Mouse (Mus musculus) urinary bladder, postnatal 25 days (tissue): ENCODE measurements around the gene Rtn3.

Source experiments
- DNase-seq: peaks from one replicate; pipeline ENCODE4 v3.0.0; 2022; ENCODE audit warnings: low spot score

Gene Rtn3

DNA sequence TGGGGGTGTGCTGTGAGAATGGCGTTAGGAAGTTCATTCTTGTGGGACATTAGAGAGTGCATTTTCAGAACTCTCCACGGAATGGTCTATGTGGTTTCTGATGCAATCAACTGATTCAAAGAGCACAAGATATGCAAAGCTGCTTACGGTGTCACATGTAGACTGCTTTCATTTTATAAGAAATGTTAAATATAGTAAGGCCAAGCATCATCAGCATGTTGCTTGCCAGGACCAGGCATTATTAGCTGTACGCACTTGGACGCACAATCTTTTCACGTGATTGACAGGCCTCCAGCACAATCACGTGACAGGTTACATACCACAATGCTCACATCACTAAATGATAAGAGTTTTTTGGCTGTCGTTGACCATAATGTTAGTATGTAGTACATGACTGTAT is 4.6 kb upstream of the Rtn3 start:
- DNase-seq = no peak

DNA sequence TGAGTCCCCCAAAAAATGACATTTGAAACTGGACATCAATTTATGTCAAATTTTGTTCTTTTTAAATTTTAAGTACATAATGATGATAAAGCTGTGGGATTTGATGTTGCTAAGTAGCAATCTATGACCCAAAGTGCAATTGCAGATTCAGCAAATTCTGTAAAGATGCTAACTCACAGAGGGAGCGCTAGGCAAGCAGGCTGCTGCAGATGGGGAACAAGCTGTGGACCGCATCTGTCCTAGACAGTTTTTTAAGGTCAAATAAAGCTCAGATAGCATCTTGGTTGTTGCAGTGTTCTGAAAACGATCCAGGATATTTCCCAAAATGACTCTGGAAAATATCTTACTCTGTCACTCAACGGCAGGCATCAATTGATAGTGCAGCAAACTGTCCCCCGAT is 995 bp upstream of the Rtn3 start:
- DNase-seq = no peak

DNA sequence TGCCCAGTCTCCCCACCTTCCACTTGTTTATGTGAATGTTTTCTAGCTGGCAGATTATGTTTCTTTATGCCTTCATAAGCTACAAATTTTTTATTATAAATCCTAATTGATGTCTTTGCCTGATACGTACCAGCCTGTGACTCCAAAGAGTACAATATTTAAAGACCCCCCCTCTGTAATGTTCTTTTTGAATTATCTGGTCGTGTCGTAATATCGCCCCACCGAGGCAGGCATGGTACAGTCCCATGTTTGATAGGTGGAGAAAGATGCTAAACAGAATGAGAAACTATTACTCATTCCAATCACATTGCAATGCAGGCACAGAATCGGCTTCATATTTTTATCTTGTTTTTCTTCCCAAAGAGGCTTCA is 416 bp upstream of the Rtn3 start:
- no peak for DNase-seq

DNA sequence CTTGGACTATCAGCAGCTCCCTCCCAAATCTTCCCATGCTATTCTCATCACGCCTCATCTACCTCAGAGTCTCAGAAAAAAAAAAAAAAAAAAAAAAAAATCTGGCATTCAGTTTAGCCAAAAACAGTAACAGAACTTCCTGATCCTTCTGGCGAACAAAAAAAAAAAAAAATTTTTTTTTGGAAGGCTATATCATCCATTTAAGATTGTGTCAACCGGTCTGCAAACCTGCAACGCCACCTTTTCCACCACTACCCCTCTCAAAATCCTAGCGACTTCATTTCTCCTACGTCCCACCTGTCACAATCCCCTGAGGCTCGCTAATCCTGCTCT is 849 bp downstream of the Rtn3 start:
- DNase-seq = no peak

DNA sequence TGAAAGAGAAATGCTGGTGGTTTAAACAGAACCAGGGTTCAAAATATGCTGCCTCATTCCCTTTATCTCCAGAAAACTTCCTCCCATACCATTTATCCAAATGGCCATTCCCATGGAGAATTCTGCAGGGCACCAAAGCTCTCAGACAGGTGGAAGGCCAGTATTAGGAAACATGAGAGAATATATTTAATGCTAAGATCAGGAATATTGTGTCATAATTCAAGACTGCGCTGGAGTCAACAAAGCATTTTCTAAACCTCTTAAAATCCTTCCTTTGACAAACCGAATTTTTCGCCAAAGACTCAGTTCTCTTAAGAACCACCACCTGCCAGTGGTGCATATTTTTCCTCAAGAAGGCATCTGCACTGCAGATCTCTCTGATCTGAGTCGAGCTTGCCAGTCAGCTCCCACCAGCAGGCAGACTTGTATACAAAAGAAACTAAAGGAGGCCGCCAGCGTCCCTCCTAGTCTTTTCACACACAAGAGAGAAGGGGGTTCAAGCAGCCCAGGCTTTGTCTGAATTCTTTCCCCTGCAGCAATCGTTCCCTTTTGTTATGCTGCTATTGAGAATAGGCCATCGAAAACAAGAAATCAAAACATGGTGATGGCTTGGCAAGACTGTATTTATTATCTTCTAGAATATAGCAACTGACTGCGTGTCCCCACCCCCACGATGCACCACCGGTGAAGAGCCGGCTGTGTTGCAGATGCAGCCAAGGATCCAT is 1.4 kb downstream of the Rtn3 start:
- no peak for DNase-seq

DNA sequence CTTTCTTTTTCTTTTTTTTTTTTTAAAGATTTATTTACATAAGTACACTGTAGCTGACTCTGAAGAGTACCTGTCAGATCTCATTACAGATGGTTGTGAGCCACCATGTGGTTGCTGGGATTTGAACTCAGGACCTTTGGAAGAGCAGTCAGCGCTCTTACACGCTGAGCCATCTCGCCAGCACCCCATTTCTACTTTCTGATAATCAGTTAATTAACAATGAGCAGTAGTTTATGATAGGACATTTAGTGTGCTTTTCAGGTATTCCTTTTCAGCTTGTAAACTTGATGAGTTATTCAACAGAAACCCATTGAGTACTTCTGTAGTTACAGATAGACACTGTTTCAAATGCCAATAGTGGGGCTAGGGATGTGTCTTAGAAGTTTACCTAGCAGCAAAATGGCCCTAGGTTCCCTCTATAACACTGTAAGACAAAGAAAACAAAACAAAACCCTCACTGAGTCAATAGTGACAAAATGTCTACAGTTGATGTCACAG is 3.3 kb downstream of the Rtn3 start:
- no peak for DNase-seq

DNA sequence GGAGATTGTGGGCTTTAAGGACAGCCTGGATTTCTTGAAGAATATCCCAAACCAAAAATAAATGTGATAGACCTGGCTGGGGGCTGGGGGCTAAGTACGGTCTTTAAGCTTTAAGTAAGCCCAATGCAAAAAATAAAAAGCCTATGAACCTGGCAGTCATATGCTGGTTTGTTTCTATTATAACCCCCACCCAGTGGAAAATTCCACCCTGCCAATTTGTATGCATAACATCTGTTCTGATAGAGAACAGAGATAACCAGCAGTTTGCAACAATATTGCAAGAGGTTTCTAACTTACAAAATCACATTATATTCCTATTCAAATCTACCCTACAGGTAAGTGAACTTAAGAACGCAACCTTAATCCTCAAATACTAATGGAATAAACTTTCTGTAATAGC is 12.4 kb downstream of the Rtn3 start:
- no peak for DNase-seq

DNA sequence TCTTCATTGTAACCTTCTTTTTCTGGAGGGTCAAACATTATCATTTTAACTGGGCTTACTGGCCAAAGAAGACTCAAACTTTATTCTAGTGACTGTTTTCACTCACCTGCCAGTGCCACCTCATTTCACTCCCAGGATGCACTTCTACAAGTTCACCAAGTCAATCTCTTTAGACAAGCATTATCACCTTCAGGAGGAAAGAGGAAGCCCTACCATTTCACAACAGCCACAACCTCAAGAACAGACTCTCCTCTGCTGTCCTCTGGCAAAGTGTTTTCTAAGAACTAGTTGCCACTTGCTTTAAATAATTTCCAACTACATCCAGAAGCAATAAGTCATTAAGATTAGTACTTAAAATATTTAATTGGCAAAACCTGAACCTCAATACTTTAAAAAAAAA is 15.2 kb downstream of the Rtn3 start:
- DNase-seq = no peak

DNA sequence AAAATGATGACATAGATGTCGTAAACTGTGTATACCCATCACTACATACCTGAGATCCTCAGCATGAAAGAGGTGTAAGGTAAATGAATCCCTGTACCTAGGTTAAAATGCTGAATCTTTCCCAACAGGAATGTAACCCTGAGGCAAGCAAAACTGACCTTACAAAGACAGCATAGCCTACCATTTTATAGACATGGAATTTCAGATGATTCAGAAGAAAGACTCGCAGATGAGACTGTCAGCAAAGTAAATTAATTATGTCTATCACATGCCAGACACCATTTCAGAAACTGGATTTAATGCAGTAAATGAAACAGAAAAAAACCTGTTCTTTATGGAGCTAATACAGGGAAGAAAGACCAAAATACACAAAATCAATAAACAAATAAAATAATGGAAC is 23.7 kb downstream of the Rtn3 start:
- DNase-seq = no peak

DNA sequence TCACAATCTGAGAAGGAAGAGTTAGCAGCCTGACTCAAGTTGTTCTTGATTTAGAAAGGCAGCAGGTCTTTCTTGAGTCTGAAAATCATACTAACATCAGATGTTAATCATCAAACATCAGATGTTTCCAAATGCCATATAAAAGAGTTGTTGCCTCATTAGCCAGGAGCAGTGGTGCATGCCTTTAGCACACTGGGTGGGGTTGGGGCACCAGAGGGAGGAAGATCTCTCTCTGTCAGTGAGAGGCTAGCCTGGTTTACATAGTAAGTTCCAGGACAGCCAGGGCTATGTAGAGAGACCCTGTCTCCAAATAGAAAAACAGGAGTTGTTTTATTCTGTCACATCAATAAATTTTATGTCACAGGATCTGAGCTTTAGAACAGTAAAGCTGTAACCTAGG is 24.2 kb downstream of the Rtn3 start:
- no peak for DNase-seq

DNA sequence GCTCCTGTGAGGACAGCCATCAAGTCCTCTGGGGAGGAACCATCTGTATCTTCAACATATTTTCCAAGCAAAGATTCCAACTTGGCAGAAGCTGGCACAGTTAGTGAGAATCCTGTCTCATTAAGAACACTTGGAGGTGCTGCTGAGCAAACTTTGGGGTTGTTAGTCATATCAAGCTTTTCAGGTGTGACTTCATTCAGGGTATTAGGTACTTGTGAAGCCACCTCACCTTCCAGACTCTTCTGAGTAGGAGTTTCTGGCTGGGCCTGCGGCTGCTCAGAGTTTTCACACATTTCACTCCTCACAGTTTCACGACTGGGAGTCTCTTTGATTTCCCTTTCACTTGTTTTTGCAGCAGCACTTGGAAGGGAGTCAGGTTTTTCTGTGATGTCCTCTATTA is 26.3 kb downstream of the Rtn3 start:
- no peak for DNase-seq

DNA sequence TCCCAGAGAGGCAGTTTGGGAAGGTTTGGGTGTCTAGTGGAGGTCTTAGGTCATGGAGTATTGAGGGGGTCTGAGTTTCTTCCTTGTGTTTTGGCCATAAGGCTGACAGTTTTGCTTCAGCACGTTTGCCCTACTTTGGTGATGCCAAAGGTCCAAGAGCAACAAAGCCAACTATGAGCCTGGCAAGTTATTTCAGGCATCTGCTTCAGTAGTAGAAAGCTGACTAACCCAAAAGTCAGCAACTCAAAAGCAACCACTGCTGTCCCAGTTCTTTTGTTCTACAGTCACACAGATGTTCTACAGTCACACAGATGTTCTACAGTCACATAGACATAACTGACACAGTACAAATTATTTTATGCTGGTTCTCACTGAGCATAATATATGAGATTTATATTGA is 37.5 kb downstream of the Rtn3 start:
- no peak for DNase-seq

DNA sequence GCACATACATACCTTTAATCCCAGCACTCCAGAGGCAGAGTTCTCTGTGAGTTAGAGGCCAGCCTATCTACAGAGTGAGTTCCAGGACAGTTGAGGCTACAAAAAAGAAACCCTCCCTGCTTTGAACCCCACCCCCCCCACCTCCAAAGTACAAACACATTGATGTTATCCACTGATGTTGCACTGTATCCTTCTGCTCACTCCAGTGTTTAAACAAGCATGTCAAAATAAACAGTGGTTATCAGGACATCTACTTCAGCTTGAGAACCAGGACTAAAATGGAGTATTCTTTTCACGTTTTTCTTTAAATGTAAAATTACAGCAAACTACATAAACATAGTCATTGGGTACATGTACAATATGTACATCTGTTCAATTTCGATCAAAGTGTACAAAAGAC is 38.0 kb downstream of the Rtn3 start:
- DNase-seq = no peak

DNA sequence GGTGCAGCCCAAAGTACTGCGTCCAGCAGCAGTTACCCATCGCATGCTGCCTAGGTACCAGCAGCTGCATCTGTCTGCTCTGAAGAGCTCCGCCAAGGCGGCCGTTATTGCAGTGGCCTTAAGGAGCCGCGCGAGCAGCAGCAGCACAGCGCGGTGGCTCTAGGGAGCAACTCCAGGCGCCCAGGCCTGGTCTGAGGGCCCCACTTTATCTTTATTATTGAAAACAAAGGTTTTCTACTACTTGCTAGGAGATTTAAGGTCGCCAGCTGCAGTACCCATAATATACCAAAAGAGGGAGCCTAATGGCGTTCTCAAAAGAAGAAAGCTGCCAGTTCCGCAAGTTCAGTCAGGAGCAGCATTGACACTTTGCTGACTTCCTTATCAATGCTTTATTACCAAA is 41.6 kb downstream of the Rtn3 start:
- peak; percentile 50 for DNase-seq

DNA sequence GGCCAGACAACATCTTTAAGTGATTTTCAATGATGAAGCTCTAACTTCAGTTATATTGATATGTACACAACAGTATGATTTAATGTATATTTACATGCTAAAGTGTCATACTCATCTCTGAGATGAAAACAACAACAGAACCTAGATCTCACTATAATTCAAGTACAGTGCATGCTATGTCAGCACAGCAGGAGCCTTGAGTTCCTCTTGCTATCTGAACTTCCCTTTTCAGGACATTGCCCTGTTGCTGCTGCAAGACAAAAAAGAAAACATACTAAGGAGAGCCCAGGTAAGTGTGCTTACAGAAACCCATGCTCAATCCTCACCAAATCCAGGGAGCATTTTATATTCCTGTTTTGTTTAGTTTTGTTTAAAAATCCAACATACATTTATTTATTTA is 44.8 kb downstream of the Rtn3 start:
- DNase-seq = no peak

DNA sequence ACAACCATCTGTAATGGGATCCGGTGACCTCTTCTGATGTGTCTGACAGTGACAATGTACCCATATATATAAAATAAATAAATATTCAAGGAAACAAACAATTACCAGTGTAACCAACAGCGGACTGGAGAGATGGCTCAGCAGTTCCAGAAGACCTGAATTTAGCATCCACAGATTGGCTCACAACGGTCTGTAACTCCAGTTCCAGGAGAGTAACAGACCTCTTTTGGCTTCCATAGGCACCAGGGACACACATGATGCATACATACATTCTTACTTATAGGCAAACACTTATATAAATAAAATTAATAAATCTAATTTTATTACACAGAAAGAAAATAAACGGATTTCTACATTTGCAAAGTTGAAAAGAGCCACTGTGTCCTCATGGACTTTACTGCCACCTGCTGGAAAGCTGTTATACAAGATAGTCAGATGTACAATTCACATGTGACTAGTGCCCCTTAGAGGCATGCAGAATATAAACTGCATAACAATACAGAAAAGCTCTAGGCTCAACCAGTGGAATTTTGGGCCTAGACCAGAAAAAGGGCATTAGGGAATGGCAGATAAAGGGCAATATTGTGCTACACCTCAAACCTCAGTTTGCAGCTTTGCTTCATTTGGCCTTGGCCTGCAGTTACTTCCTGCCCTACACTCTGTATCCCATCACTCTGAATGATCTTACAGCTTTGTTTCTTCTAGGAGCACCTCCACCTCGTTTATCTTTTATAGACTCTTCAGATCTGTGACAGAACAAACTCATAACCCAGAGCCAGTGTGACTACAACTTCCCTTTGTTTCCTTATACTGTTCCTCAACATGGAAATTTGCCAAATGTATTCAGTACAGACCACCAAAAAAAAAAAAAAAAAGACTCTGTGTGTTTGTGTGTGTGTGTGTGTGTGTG is 46.8 kb downstream of the Rtn3 start:
- peak; percentile 43 for DNase-seq

DNA sequence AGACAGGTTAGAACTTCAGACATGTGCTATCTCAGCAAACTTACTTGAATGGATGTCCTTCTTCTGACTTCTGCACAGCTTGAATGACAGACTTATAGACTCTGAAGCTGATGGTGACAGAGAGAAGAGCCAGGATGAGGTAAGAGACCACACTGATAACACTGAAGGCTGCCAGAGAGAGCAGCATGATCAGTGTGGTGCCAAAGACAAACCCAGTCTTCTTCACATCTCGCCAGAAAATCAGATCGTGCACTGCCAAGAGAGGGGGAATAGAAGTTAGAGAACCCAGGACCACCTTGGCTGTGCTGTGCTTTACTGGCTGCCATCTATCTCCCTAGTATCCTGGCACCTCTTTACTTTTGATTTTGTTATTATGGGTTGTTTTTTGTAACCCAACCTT is 48.2 kb downstream of the Rtn3 start:
- no peak for DNase-seq

DNA sequence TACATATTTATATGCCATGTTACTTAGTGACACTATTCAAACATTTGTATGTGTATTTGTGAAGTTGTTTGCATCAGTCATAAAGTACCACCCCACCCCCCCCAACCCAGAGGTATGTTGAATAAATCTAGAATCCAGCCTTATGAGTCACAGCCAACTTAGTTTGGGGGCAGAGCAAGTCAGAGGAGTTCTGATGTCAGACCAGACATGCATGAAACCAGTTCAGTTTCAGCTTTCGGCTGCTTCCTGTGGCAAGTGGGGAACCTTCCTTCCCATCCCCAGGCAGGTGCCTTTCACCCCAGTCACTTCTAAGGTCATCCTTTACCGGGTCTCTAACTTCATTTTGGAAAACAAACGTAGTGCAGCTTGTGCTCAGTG is 57.7 kb downstream of the Rtn3 start:
- no peak for DNase-seq

DNA sequence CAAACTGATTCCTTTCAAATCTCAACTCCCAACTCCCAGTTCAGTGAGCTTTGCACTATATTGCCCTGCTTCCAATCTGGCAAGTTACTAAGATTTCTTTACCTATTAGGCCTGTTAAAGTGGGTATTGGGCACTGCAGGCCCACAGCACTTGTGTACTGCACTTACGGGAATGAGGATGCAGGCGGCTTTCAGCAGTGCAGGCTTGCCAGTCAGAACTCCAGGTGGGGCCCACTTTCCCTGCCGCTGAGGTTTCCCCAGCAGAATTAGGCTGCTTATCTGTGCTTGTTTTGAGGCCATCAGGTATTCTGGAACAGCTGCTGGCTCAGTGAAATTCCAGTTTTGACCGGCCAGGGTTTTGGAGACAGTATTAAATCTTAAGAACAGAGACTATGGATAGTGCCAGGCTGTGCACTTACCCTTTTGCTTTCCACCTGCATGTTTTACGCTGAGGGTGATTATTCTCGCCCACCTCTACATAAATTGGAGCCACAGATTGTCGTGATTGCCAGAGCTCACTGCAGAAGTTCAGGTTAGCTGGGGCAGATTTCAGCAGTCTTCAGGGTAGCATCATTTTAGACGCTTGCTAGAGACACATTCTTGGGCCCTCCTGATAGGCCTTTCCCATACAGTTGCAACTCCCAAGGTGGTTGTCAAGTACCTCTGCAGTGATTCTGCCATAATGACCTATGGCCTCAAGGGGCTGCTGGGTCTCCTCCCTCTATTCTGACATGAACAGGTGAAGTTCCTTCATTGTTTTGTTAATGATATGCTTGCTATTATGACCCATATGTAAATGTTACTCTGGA is 58.3 kb downstream of the Rtn3 start:
- DNase-seq = no peak

DNA sequence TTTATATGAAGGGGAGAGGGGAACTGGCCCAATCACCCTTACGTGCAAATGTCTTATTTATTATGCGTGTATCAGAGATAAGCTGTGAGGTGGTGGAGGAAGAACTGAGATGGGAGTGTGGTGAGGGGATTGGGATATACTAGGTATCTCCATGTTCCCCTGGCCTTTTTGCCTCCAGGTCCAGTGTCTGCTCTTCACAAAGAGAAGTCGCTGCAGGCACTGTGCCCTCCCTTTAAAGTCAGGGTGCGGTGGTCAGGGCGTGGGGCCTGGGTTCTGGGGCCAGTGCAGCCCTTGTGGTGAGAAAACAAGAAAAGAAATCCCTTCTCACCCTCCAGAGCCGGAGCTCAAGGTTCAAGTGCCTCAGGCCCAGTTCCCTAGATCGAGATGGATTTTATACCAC is 59.0 kb downstream of the Rtn3 start:
- DNase-seq = no peak

DNA sequence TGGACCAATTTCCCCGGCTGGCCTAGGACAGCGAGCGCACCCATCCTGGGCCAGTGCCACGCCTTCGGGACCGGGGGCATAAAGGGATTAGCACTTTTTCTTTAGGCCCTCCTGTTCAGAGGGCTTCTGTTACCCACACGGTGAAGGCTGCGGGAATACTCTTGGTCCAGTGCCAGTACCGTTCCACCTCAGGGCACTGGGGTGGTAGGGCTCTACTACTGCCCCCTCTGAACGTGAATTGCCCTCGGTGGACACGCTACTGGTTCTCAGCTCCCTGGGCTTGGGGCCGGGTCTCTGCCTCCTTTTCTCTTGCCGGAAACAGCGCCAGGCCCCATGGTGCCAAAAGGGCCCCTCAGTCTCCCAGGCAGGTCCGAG is 59.4 kb downstream of the Rtn3 start:
- DNase-seq = no peak

DNA sequence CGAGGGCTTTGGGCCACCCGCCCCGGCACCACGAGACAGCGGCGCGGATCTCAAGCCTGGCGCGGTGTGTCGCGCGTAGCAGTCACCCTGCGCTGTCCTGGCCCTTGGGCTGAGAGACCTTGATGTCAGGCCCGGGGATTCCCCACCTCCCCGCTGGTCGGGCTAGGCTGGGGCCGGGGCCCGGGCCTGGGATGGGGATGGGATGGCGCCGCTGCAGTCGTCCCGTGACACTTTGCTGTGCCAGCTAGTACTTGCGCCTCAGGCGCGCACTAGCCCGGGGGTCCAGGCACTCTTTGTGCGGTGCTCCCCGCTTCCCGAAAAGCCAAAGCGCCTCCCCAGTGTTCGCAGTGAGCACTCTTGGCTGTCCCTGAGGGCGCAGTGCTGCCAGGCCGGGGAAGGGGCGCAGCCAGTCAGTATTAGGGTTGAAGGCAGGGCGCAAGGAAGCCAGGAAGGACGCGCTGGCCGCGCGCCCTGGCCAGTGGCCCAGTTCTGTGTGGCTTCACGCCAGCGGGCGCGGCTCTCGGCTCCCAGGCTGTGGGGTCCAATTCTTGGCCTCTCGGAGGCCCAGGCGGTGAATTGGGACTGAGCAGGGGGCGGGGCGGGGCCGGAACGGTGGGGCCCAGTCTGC is 59.9 kb downstream of the Rtn3 start:
- DNase-seq = peak; percentile 67

DNA sequence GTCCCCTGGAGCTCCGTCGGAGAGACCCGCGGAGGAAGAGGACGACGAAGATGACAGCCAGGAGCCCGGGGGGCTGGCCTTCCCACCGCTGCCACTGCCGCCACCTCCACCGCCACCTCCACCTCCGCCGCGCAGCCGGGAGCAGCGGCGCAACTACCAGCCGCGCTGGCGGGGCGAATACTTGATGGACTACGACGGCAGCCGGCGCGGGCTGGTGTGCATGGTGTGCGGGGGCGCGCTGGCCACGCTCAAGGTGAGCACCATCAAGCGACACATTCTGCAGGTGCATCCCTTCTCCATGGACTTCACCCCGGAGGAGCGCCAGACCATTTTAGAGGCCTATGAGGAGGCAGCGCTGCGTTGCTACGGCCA is 60.4 kb downstream of the Rtn3 start:
- no peak for DNase-seq
